Mouse (Mus musculus) retina, embryonic 14.5 days (tissue): ENCODE measurements around the gene Kcnip4.

ENCODE experiments used
- DNase-seq: peaks from one replicate; pipeline ENCODE4 v3.0.0-alpha.2; 2015; ENCODE audit warnings: low spot score

The Kcnip4 gene

GRCm38 (mm10) chr5:48583431-48583830, 941.3 kb downstream of the Kcnip4 start:
- no peak for DNase-seq

GRCm38 (mm10) chr5:48563996-48564587, 960.6 kb downstream of the Kcnip4 start:
- DNase-seq, result no peak

- DNase-seq, result no peak
Observed at GRCm38 (mm10) chr5:48551753-48552152, 973.0 kb downstream of the Kcnip4 start.

- no peak for DNase-seq
Observed at GRCm38 (mm10) chr5:48545825-48546224, 978.9 kb downstream of the Kcnip4 start.

- DNase-seq, result peak; percentile 50
Observed at GRCm38 (mm10) chr5:48544784-48545734, 979.6 kb downstream of the Kcnip4 start.

GRCm38 (mm10) chr5:48518035-48518434, 1006.7 kb downstream of the Kcnip4 start:
- no peak for DNase-seq

- DNase-seq, result no peak
Observed at GRCm38 (mm10) chr5:48513354-48513753, 1011.4 kb downstream of the Kcnip4 start.

GRCm38 (mm10) chr5:48511357-48511756, 1013.4 kb downstream of the Kcnip4 start:
- DNase-seq, result no peak

- no peak for DNase-seq
Observed at GRCm38 (mm10) chr5:48510241-48510640, 1014.5 kb downstream of the Kcnip4 start.

- no peak for DNase-seq
Observed at GRCm38 (mm10) chr5:48509194-48509930, 1015.3 kb downstream of the Kcnip4 start.

- DNase-seq, result no peak
Observed at GRCm38 (mm10) chr5:48503094-48503493, 1021.6 kb downstream of the Kcnip4 start.

- DNase-seq, result no peak
Observed at GRCm38 (mm10) chr5:48502442-48502841, 1022.3 kb downstream of the Kcnip4 start.

- DNase-seq, result no peak
Observed at GRCm38 (mm10) chr5:48500204-48500603, 1024.5 kb downstream of the Kcnip4 start.

- no peak for DNase-seq
Observed at GRCm38 (mm10) chr5:48490864-48491477, 1033.7 kb downstream of the Kcnip4 start.

GRCm38 (mm10) chr5:48489549-48490288, 1035.0 kb downstream of the Kcnip4 start:
- peak; percentile 6 for DNase-seq

- DNase-seq, result no peak
Observed at GRCm38 (mm10) chr5:48483112-48483511, 1041.6 kb downstream of the Kcnip4 start.

GRCm38 (mm10) chr5:48460221-48460620, 1064.5 kb downstream of the Kcnip4 start:
- no peak for DNase-seq

- DNase-seq, result no peak
Observed at GRCm38 (mm10) chr5:48448888-48449287, 1075.8 kb downstream of the Kcnip4 start.

GRCm38 (mm10) chr5:48430459-48430858, 1094.2 kb downstream of the Kcnip4 start:
- DNase-seq, result peak; percentile 79

- DNase-seq, result no peak
Observed at GRCm38 (mm10) chr5:48421957-48422356, 1102.8 kb downstream of the Kcnip4 start.

- no peak for DNase-seq
Observed at GRCm38 (mm10) chr5:48419741-48420140, 1105.0 kb downstream of the Kcnip4 start.
